Mouse (Mus musculus): ENCODE data around the gene Eif2ak3.

Gene Eif2ak3

DNA sequence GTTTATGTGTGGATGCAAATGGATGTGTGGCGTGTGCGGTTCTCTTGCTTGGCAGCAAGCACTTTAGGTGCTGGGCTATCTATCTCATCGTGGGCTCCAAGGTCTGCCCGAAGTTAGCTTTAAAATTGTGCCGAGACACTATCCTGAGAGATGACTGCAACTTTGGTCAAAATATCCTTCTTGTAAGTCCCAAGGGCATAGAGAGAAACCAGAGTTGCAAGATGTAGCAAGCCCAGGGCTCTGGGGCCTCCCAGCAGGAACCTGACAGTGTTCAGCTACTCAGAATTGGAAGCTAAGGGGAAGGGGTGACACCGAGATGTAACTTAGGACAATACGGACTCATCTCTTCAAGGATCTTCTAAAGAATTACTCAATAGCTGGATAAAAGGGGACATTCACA is 65.3 kb downstream of the Eif2ak3 start:
- DNase-seq, result no peak

DNA sequence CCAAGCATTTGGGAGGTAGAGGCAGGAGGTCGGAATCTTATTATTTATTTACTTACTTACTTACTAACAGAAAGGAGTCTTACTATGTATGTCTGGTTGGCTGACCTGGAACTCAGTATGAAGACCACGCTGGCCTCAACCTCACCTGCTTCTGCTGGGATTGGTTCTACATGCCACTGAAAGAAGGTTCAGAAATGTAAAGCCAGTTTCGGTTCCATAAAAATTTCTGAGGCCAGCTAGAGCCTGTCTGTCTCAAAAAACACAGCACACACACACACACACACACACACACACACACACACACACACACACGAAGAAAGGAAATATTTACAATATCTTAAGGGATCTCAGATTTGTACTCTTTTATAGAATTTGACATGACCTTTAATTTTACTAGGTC is 66.0 kb downstream of the Eif2ak3 start:
- DNase-seq, result no peak

DNA sequence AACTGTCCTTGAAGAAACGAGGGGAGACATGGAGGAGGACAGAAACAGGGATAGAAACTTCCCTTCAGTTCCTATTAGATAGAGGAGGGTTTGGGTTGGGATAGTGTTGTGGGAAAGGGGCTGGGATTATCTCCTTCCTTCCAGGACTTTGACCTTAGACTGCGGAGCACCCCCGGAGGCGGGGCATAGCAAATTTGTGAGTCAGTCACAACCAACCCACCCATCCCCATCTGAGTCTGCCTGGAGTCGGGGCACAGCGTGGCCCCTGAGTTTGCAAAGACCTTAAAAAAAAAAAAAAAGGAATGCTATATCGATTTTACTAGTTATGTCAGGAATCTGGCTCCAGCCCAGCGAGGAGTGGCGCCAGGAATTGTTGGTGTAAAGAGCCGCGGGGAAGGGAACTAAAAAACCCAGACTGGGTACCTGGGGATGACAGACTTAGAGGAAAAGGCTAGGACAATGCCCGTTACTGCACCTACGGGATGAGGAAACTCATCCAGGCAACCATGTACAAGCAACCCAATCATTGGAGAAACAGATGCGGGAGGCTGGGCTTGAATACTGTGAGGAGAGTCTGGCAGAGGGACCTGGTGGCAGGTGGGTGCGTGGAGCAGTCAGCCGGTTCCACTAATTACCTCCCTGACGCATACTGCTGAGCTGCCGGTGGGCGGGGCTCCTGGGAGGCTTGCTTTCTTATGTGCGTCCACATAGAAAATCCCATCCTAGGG is 67.5 kb downstream of the Eif2ak3 start:
- no peak for DNase-seq

DNA sequence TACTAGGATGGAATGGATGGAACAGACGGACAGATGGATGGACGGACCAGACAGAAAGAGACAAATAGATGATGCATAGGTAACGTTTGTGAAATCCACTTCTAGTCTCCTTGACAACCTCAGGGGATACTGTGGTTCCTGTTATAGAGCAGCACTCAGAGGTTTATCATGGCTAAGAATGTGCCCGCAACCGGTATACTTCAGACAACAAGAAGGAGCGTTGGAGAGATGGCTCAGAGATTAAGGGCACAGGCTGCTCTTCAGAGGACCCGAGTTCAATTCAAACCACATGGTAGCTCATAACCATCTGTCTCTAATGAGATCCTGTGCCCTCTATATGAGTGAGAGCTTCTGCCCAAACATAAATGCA is 68.1 kb downstream of the Eif2ak3 start:
- no peak for DNase-seq

DNA sequence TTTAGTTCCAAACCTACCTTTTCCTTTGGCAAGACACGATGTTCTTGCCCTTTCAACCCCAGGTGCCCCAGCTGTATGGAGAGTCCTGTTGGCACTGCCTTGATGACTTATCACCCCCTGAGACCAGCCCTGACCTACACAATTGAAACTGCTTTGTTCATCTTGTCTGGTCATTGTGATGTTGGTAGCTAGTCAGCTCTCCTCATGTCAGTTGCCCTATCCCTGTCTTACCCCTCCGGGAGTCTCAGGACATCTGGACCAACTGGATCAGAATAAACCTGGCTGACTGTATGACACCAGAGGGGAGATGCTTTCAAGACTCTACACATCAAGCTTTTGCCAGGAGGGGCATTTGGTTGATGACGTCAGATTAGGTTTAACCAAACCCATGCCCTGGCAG is 74.5 kb downstream of the Eif2ak3 start, which contains the start of gene Tex37:
Gene Tex37 (minus strand): TSS at position 101 of the 400 bp plus-strand sequence.
- DNase-seq, result no peak

DNA sequence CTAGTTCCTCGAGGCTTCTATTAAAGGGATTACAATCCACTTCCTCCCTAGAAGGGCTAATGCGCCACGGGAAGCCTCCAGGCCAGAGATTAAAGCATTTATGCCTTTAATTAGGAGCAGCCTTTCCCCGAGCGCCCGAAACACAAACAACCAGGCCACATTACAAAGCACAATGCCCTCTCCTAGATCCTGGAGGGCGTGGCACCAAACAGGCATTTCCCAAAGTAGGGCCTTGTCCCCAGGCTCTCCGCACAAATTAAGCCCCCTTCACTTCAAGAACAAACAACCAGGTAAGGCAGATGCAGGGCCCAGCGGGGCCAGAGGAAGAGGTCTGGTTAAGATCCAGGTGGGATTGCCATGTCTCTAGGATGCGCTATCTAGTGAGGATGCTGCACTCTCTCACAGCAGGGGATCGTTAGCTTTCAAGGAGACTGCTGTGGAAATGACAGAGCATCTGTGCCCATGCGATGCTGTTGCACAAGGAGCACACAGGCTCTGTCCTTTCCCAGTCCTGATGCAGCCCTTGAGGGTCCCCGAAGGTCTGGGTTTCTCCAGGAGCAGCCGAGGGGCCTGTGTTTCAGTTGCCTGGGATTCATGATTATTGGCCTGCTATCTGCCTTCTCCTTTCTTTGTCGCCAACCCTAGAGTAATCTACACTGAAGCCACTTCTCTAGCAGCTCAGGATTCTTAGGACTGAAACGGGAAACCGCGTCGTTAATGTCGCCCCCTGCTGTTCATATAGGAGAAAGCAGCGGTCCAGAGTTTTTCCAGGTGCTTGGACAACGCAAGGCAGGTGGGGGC is 77.2 kb downstream of the Eif2ak3 start:
- peak; percentile 43 for DNase-seq

DNA sequence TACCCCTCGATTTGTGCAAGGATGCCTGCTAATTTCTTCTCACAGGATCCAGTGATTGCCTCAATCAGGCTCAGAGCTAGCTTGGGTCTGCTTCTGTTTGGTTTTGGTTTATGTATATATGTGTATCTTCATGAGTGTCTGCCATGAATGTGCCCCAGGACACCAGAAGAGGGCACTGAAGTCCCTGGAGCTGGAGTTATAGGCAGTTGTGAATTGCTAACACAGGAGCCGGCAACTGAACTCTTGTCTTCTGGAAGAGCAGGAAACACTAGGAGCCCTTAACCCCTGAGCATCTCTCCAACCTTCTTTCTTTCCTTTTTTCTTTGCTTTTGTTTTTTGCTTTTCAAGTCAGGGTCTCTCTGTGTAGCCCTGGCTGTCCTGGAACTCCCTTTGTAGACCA is 87.5 kb downstream of the Eif2ak3 start:
- no peak for DNase-seq

DNA sequence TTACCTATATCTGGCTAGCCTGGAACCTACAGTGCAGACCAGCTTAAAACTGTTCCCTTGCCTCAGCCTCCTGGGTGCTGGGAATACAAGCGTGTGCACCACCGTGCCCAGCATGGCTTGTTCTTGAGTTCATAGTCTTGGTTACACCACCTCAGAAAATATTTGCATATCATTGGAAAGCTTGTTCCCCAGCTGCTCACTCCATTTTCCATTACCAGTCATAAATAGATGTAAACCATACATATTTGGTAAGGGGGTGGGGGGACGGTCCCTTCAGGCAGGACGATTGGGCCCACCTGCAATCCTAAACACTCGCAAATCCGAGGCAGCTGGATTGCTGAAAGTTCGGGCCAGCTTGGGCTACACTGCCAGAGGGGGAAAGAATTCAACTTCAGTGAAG is 109.0 kb downstream of the Eif2ak3 start:
- DNase-seq, result no peak

DNA sequence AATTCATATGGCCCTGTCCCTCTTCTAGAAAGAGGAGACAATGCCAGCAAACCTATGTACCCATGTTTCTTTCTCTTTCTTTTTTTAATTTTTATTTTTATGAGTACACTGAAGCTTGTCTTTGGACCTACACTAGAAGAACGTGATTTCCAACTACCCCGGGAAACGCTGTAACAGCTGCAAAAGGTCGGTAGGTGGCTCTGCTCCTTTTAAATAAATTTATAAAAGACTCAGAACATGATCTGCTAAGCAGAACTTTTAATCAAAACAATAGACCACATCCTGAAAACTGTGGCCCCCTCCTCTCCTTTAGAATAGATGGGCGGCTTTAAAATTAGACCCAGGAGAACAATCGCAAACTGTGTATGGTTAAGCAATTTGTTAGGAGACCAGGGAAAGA is 109.7 kb downstream of the Eif2ak3 start:
- peak; percentile 20 for DNase-seq
